Mouse (Mus musculus): ENCODE measurements at regions not wholly inside any gene's neighbourhood (a gene's known extent, or its start where the extent isn't known, plus 50 kb on each side); places are given as distances from the start of the nearest gene placed in this dataset.

GRCm38 (mm10) chr1:137461189-137461588 lies 500.9 kb upstream of the Nr5a2 start:
- DNase-seq (ENCODE audit: low read depth, low spot score): no peak

GRCm38 (mm10) chr1:137453446-137454208 lies 493.4 kb upstream of the Nr5a2 start:
- no peak for DNase-seq (ENCODE audit: low read depth, low spot score)

DNA sequence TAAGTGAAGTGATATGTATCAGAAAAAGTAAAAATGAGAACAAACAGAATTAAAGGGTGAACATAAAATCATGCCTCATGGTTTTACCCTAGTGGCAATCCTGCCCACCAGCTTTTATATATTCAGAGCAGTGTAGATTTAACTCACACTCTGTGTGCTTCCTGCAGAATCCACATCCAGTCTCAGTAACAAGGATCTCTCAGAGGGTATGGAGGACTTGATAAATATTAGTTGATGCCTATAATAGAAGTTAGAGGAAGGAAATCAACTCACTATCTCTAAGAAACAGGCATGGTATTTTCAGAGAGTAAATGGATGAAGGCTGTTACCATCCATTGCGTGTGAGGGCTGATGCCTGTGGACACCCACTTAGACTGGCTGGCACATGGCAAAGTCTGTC lies 492.5 kb upstream of the Nr5a2 start:
- no peak for DNase-seq (ENCODE audit: low read depth, low spot score)

- no peak for DNase-seq (ENCODE audit: low read depth, low spot score)
Observed at GRCm38 (mm10) chr1:137446497-137446896, 486.2 kb upstream of the Nr5a2 start.

DNA sequence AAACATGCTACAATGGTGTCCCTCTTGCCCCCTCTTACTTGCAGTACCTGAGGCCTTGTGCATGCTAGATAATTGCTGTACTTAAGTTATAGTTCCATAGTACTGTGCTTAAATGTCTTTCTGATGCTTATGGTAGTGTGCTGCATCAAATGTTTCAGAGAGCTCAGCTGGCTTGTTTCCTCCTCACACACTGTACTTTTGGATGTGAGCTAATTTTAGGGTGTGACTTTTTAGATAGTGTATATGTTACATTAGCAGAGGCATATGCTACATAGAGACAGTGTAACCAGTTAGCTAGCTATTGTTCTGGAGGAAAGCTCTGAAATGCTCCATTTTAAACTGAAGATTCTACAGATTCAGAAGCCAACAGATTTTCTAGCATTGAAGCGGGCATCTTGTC lies 467.9 kb upstream of the Nr5a2 start:
- DNase-seq (ENCODE audit: low read depth, low spot score): no peak

- DNase-seq (ENCODE audit: low read depth, low spot score): no peak
Observed at GRCm38 (mm10) chr1:137418388-137418787, 458.1 kb upstream of the Nr5a2 start.

GRCm38 (mm10) chr1:137396736-137397135 lies 436.5 kb upstream of the Nr5a2 start:
- no peak for DNase-seq (ENCODE audit: low read depth, low spot score)

DNA sequence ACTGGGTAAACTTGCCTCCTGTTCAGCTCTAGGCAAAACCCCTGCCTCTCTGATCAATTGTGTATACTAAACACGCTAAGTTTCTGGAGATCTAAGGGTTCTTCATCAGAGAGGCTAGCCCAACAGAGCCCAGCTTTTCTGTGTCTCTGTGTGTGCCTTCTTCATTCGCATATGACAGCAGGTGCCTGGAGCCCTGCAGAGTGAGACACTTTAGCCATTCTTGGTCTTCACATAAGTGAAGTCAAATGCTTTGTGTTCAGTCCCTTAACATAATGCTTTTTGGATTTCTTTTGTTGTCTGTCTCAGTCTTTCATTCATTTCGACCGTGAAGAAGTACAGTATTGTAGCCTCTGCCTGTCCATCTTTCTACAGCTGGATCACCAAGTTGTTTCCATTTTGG lies 427.3 kb upstream of the Nr5a2 start:
- no peak for DNase-seq (ENCODE audit: low read depth, low spot score)

- DNase-seq (ENCODE audit: low read depth, low spot score): no peak
Observed at GRCm38 (mm10) chr1:137378072-137378985, 418.1 kb upstream of the Nr5a2 start.

- no peak for DNase-seq (ENCODE audit: low read depth, low spot score)
Observed at GRCm38 (mm10) chr1:137376685-137377084, 416.4 kb upstream of the Nr5a2 start.

GRCm38 (mm10) chr1:137374641-137375040 lies 414.4 kb upstream of the Nr5a2 start:
- DNase-seq (ENCODE audit: low read depth, low spot score): no peak

GRCm38 (mm10) chr1:137373509-137374420 lies 413.5 kb upstream of the Nr5a2 start:
- DNase-seq (ENCODE audit: low read depth, low spot score): no peak

GRCm38 (mm10) chr1:137372236-137372635 lies 412.0 kb upstream of the Nr5a2 start:
- no peak for DNase-seq (ENCODE audit: low read depth, low spot score)

DNA sequence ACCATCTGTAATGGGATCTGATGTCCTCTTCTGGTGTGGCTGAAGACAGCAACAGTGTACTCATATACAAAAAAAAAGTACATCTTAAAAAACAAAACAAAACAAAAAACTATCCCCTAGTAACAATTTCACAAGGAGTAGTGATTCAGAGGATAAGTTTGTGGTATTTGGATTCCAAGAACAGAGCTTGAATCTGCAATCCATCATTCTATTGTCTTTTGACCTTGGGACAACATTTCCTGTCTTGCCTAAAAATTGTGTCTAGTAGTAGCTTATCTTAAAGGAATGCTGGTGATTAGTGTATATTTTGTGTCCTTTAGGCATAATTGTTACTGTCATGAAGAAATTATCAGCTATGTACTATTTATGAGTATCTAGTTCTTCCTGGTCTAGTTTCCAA lies 404.1 kb upstream of the Nr5a2 start:
- no peak for DNase-seq (ENCODE audit: low read depth, low spot score)

DNA sequence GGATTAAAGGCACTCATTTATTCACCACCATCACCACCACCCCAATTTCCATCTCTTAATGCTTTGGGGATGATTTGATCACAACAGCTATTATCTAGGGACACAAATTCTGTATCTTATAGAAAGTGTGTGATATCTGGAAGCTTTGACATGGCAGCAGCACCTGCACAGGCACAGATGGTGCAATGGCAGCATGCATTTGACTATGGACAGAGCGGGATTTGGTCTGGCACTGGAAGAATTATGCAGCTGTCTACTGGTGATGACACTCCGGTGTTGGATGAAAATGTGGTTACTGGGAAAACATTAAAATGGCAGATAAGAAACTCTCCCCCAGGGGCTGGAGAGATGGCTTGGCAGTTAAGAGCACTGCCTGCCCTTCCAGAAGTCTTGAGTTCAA lies 403.7 kb upstream of the Nr5a2 start:
- DNase-seq (ENCODE audit: low read depth, low spot score): no peak

GRCm38 (mm10) chr1:137363561-137363960 lies 403.3 kb upstream of the Nr5a2 start:
- DNase-seq (ENCODE audit: low read depth, low spot score): no peak

DNA sequence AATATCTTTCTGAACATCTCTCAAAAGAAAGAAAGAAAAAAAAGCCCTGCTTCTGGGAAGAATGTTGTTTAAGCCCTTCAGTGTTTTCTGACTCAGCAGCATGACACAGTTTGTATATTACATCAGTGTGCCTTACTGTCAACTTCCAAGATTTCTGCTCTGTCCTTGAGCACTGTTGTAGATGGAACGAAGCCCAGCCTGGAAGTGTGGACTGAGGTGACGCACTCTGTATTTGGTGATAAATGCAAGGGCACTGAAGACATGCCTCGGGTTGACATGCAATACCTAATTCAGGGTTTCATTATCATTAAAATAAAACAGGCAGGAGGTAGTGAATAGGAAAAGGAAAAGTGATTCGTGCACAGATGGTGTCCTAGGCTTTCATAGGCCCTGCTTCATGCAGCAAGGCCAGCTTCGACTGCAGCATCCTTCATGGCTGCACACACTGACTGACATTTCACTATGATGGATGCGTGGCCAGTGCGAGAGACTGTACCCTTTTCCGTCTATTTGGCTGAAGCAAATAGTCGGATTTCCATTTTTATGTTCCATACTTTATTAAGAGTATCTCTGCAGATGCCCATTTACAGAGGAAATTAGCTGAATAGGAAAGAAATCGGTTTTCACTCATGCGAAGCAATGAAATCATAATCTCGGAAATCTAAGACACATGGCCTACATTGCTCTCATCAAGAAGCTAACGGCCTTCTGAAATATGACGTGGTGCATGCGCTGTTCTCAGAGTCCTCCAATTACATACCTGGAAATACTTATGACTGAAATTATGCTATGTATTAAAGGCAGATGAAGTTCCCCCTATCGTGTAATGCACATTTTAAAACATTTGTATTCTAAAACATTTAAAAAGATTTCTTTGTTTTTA lies 400.7 kb upstream of the Nr5a2 start:
- DNase-seq (ENCODE audit: low read depth, low spot score): no peak

GRCm38 (mm10) chr1:137355941-137356512 lies 395.8 kb upstream of the Nr5a2 start:
- DNase-seq (ENCODE audit: low read depth, low spot score): no peak

GRCm38 (mm10) chr1:137352390-137353027 lies 392.3 kb upstream of the Nr5a2 start:
- no peak for DNase-seq (ENCODE audit: low read depth, low spot score)

GRCm38 (mm10) chr1:137334137-137334536 lies 373.9 kb upstream of the Nr5a2 start:
- DNase-seq (ENCODE audit: low read depth, low spot score): no peak

Data from CD4-positive, CD25-positive, alpha-beta regulatory T cell, adult 2 months (primary cell).